Mouse (Mus musculus): ENCODE data around the gene Gabbr1.

- TF ChIP-seq CTCF (IDR thresholded peaks at IDR 0.05; ENCODE audit: borderline replicate concordance, extremely low read depth, insufficient read depth, insufficient read length) (no peak), POLR2A (IDR thresholded peaks at IDR 0.05; ENCODE audit: borderline replicate concordance, extremely low read depth, insufficient read depth, insufficient read length, poor library complexity, severe bottlenecking) (no peak)
Measured at GRCm38 (mm10) chr17:37051745-37052144, 6.0 kb downstream of the Gabbr1 start.

Data from brain, embryonic 14.5 days (tissue).